Mouse (Mus musculus): ENCODE data around the gene Itgam.
"Not testable (repeated sequence)": the region's sequence is repeated elsewhere in the genome, so short reads cannot be mapped to it uniquely, and the experiment has no call there.

Gene Itgam

GRCm38 (mm10) chr7:128132148-128132547 is 69.7 kb downstream of the Itgam start:
- no peak for DNase-seq (ENCODE audit: low spot score)

- no peak for DNase-seq (ENCODE audit: low spot score)
Measured at GRCm38 (mm10) chr7:128133596-128133995, 71.2 kb downstream of the Itgam start.

DNA sequence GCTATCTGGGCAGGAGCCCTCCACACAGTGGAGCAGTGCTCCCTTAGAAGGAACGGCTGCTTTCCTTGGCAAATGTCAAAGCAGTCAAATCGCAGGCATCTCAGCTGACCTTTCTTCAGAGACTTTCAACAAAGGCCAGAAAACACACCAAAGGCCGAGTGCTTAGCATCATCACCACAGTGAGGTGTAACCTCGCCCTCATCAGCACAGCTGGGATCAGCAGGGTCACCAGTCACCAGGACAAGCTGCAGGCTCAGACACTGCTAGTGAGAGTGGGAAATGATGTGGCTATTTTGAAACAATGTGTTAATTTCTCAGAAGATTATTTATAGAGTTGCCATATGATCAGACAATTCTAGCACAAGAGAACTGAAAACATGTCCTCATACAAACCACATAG is 74.5 kb downstream of the Itgam start:
- DNase-seq (ENCODE audit: low spot score) = no peak

- no peak for DNase-seq (ENCODE audit: low spot score)
Measured at GRCm38 (mm10) chr7:128139611-128140010, 77.2 kb downstream of the Itgam start.

DNA sequence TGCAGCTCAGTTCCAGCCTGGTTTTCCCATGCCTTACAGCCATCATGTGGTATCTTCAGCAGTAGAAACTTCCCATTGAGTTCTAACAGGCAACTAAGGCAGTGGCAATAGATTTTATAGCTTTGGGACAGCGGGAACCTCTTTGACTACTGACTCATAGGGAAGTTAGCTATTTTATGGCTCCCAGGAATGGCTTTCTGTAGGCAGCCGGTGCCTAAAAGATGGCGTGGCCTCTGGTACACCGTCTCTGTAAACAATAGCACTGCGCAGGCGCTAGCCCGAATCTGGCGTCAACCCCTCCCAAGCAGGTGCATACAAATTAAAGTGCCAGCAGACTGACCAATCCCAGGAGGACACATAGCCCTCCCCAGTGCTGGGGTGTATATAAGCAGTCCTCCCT is 88.5 kb downstream of the Itgam start:
- DNase-seq (ENCODE audit: low spot score) = no peak

- DNase-seq (ENCODE audit: low spot score) = no peak
Measured at GRCm38 (mm10) chr7:128154076-128154475, 91.6 kb downstream of the Itgam start, which contains the start of gene Itgad. TSS of gene Itgad (plus strand) at chr7:128154376.

DNA sequence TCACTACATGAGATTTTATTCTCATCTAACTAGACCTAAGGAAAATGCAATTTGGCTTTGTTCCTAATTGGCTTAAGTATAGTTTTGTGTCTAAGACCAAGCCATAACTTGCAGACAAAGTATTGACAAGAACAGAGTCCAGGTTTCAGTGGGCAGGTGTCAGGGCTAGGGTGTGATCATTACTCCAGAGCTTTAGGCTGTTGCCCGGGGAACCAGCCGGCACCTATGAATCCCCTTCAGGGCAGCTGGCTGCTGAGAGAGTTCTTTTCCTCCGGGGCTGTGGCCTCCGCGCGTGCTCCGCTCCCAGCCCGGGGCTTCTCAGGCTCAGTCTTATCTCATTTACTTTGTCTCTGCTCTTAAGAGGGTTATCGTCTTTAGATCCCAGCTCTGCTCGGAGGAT is 92.5 kb downstream of the Itgam start:
- DNase-seq (ENCODE audit: low spot score) = no peak

DNA sequence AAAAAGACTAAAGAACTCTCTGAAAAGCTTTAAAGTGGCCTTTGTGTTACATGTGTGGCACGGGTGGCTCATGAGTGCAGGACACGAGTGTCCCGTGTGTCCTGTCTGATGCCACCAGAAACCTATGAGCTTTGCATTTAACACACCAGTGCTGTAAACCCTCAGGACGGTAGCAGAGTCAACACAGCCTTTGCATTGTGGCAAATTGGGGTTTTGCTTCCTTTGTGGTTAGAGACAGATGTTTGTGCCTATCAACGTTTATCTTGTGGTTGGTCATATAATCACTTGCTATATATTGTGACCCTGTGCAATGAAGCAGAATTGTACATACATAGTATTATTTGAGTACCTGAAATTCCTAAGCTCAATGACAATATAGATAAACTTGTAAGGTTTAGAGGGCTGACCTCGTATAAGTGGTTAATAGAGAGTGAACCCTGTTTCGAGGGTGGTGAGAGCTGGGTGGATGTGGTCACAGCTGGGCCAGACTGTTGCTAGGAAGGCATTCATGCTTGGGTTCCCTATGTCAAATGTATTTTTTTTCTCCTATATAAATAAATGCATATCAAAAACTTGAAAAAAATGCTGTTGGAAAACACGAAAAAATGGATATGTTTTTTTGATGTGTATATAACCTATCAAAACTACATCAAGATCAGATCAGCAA is 96.4 kb downstream of the Itgam start:
- not testable (repeated sequence) for DNase-seq (ENCODE audit: low spot score)

- no peak for DNase-seq (ENCODE audit: low spot score)
Measured at GRCm38 (mm10) chr7:128164001-128164400, 101.6 kb downstream of the Itgam start.

GRCm38 (mm10) chr7:128166391-128166790 is 104.0 kb downstream of the Itgam start:
- no peak for DNase-seq (ENCODE audit: low spot score)

Measured in urinary bladder, postnatal 25 days (tissue).